Mouse (Mus musculus) ES-E14 (cell line): ENCODE data around the gene Crygb. TPM values are rescaled to one million over a fixed set of nuclear protein-coding genes. Genes with fewer than 3 reads are reported as not detected.
"Not testable (repeated sequence)": the region's sequence is repeated elsewhere in the genome, so short reads cannot be mapped to it uniquely, and the experiment has no call there.

ENCODE experiments used
- DNase-seq: peaks from one replicate; pipeline ENCODE4 v3.0.0-alpha.2; 2013; ENCODE audit warnings: low read depth, low spot score
- H3K27ac ChIP-seq: 2 replicates; pipeline ENCODE4 v1.5.1; 2012; ENCODE audit warnings: low read depth, mild to moderate bottlenecking, low read length, moderate library complexity, mixed read lengths; ENCODE audit not compliant: poor library complexity, insufficient read depth, severe bottlenecking
- H3K36me3 ChIP-seq: 2 replicates; pipeline ENCODE4 v1.6.1; 2012; ENCODE audit warnings: mild to moderate bottlenecking, low read length, moderate library complexity, mixed read lengths; ENCODE audit not compliant: control insufficient read depth, poor library complexity, insufficient read depth, severe bottlenecking
- H3K4me1 ChIP-seq, 2 experiments: fragments of 150-350 bp in 1 of 2; sonication (generic) in 1 of 2; 2 replicates each; pipeline ENCODE4 v1.6.1; 2012; ENCODE audit warnings: low read length in 2 of 2, mild to moderate bottlenecking in 1 of 2, mixed read lengths in 1 of 2; ENCODE audit not compliant: control insufficient read depth in 2 of 2, insufficient read depth in 2 of 2, poor library complexity in 1 of 2
- H3K4me3 ChIP-seq, 2 experiments: fragments of 150-350 bp in 1 of 2; sonication (generic) in 1 of 2; 2 replicates each; pipeline ENCODE4 v1.5.1; 2012; ENCODE audit warnings: low read length in 2 of 2, low read depth in 1 of 2, mild to moderate bottlenecking in 1 of 2, mixed read lengths in 1 of 2; ENCODE audit not compliant: insufficient read depth in 1 of 2, poor library complexity in 1 of 2, severe bottlenecking in 1 of 2
- H3K9ac ChIP-seq: 2 replicates; pipeline ENCODE4 v1.6.1; 2012; ENCODE audit warnings: low read depth, mild to moderate bottlenecking, low read length, mixed read lengths; ENCODE audit not compliant: poor library complexity, insufficient read depth, severe bottlenecking
- H3K9me3 ChIP-seq: fragments of 150-350 bp; sonication (generic); 2 replicates; pipeline ENCODE4 v1.6.1; 2012; ENCODE audit warnings: low read depth, mild to moderate bottlenecking, low read length; ENCODE audit not compliant: control insufficient read depth, insufficient read depth
- CHD2 ChIP-seq: IDR thresholded peaks from 2 replicates; pipeline ENCODE4 v1.6.1; 2014; ENCODE audit warnings: mild to moderate bottlenecking, low read depth, low read length, inconsistent platforms
- HCFC1 ChIP-seq: IDR thresholded peaks from 2 replicates; pipeline ENCODE4 v1.6.1; 2012; ENCODE audit warnings: low read length, inconsistent platforms, borderline replicate concordance; ENCODE audit not compliant: insufficient read depth
- MAFK ChIP-seq: IDR thresholded peaks from 2 replicates; pipeline ENCODE4 v1.6.1; 2014; ENCODE audit warnings: mild to moderate bottlenecking, low read depth, low read length, inconsistent platforms; ENCODE audit not compliant: insufficient read depth
- ZC3H11A ChIP-seq: IDR thresholded peaks from 2 replicates; pipeline ENCODE4 v1.6.1; 2012; ENCODE audit warnings: low read depth, mild to moderate bottlenecking, inconsistent platforms, low read length, borderline replicate concordance
- ZNF384 ChIP-seq: IDR thresholded peaks from 2 replicates; pipeline ENCODE4 v1.6.1; 2012; ENCODE audit warnings: low read depth, low read length, inconsistent platforms
- in situ Hi-C, 2 experiments: fragments of 600-800 bp; cut with MboI; formaldehyde crosslinking; loops; one replicate each; pipeline ENCODE4 v1.15.1; 2025; ENCODE audit warnings: low sequenced_read_pairs in 2 of 2, inconsistent platforms in 1 of 2; ENCODE audit not compliant: unreplicated experiment in 2 of 2
- total RNA-seq: library from RNA; depleted of rRNA; stranded (reverse); fragments of 300-350 nt; gene quantifications from 2 replicates; pipeline ENCODE4 v1.2.3, GENCODE M21; 2012

Gene Crygb
- total RNA-seq, 1 experiment: 0.67 TPM

GRCm38 (mm10) chr1:65064201-65064600, 17.9 kb downstream of the Crygb start:
- H3K27ac ChIP-seq: no peak overlapping the region
- H3K9ac ChIP-seq: no peak overlapping the region
- no peaks in the 10 kb centered on the region for H3K4me1 ChIP-seq
- TF ChIP-seq ZC3H11A (no peak), CHD2 (no peak), MAFK (no peak)
- H3K36me3 ChIP-seq: no peaks in the 10 kb centered on the region
- H3K4me3 ChIP-seq: no peak overlapping the region
- H3K9me3 ChIP-seq: no peaks in the 10 kb centered on the region
- in situ Hi-C loops: no loop called here
- DNase-seq: no peak

- TF ChIP-seq ZC3H11A (no peak), MAFK (no peak), HCFC1 (no peak), CHD2 (no peak), ZNF384 (no peak)
- H3K36me3 ChIP-seq: no peaks in the 10 kb centered on the region
- DNase-seq: no peak
- no peak within 1 kb of the TSS for H3K27ac ChIP-seq
- peak within 1 kb of the TSS; percentile 16 to 32; a peak in 2 of 4 replicates for H3K4me3 ChIP-seq
- in situ Hi-C loops: no loop called here
- H3K4me1 ChIP-seq: no peaks in the 10 kb centered on the region
- no peaks in the 10 kb centered on the region for H3K9me3 ChIP-seq
- 0 out of 2 replicates have a peak within 1 kb of the TSS, but pooled peaks have one; percentile 4 for H3K9ac ChIP-seq
Measured at GRCm38 (mm10) chr1:65063352-65063751, 18.7 kb downstream of the Crygb start, which contains the start of gene Crygd. Gene Crygd (minus strand): TSS chr1:65063452.

GRCm38 (mm10) chr1:65052140-65052539, 29.9 kb downstream of the Crygb start:
- H3K27ac ChIP-seq: no peak overlapping the region
- H3K4me3 ChIP-seq: no peak overlapping the region
- TF ChIP-seq HCFC1: no peak
- no peak for TF ChIP-seq MAFK
- no peak for TF ChIP-seq ZNF384
- no peak for TF ChIP-seq ZC3H11A
- no peak for TF ChIP-seq CHD2
- no peaks in the 10 kb centered on the region for H3K36me3 ChIP-seq
- peaks cover 7 to 15% of the 10 kb centered on the region in 2 experiments for H3K4me1 ChIP-seq
- no peaks in the 10 kb centered on the region for H3K9me3 ChIP-seq
- in situ Hi-C loops: no loop called here
- no peak for DNase-seq
- no peak overlapping the region for H3K9ac ChIP-seq

- in situ Hi-C loops: no loop called here
- no peak for DNase-seq
- Histone ChIP-seq H3K9ac (no peak overlapping the region), H3K36me3 (no peaks in the 10 kb centered on the region), H3K9me3 (no peaks in the 10 kb centered on the region), H3K4me1 (peaks cover 7 to 15% of the 10 kb centered on the region in 2 experiments), H3K27ac (no peak overlapping the region), H3K4me3 (0 out of 4 replicates have a peak overlapping the region, but pooled peaks of 1 of the 2 experiments have one; percentile 4)
- TF ChIP-seq CHD2 (no peak), ZNF384 (no peak)
Measured at GRCm38 (mm10) chr1:65051696-65052095, 30.4 kb downstream of the Crygb start.

GRCm38 (mm10) chr1:65050952-65051351, 31.1 kb downstream of the Crygb start, which contains the start of gene Cryge:
Gene Cryge (minus strand): TSS chr1:65051149.
- H3K27ac ChIP-seq, H3K9me3 ChIP-seq, in situ Hi-C loops, DNase-seq, H3K36me3 ChIP-seq, H3K9ac ChIP-seq: not testable (repeated sequence)
- Histone ChIP-seq H3K4me3 (peak within 1 kb of the TSS; percentile 4 to 29; a peak in 1 of 4 replicates), H3K4me1 (peaks cover 7 to 15% of the 10 kb centered on the region in 2 experiments)
